Mouse (Mus musculus): ENCODE data around the gene 2610001J05Rik.

- TF ChIP-seq POLR2A (IDR thresholded peaks at IDR 0.05; ENCODE audit: low read depth, low read length) (no peak), CTCF (conservative IDR thresholded peaks at IDR 0.05; ENCODE audit: insufficient read depth, insufficient read length, low read depth, low read length) (no peak)
Measured at GRCm38 (mm10) chr6:13871625-13871958, 274 bp upstream of the 2610001J05Rik start.
